Mouse (Mus musculus) cerebellum, adult 9-10 months (tissue): ENCODE measurements around the gene Kcna1.

Experiments used
- DNase-seq: peaks from one replicate; pipeline ENCODE4 v3.0.0; 2022

Kcna1 gene

GRCm38 (mm10) chr6:126646381-126646780 lies at the start of gene Kcna1:
Gene Kcna1, minus strand, starts transcription at chr6:126646384.
- no peak for DNase-seq

GRCm38 (mm10) chr6:126687120-126687519 lies 40.9 kb upstream of the Kcna1 start:
- no peak for DNase-seq

- DNase-seq = no peak
Observed at GRCm38 (mm10) chr6:126685135-126685534, 39.0 kb upstream of the Kcna1 start.

DNA sequence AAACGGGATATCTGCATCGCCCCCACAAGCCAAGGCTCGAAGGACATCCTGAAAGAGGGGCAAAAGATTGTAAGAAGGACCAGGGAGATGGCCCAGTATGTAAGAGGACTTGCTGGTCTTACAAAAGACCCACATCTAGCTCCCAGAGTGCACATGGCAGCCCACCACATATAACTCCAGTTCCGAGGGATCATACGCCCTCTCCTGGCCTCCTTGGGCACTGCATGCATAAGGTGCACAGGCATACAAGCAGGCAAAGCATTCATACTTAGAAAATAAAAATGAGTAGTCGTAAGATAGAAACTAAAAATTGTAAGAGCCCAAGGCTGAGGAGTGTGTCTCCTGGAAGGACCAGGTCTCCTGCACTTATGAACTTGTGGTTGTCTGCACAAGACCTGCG lies 32.8 kb upstream of the Kcna1 start:
- DNase-seq = peak; percentile 50

DNA sequence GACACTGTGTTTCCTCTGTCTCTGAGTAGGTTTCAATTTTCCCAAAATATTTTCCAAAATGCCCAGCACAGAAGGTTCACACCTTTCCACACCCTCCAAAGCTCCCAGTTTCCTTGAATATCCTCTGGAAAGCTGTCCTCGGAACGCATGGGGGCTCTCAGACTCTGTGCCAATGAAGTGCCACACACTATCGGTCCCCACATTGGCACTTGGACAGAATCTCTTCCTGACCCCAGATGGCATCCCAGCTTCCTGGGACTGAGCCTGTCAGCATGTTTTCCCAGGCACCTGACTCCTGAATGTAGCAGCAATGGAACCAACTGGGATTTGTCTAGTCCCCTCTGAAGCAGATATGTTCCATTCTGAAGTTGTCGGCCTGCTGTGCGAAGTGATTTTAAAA lies 20.8 kb upstream of the Kcna1 start:
- DNase-seq = peak; percentile 84

DNA sequence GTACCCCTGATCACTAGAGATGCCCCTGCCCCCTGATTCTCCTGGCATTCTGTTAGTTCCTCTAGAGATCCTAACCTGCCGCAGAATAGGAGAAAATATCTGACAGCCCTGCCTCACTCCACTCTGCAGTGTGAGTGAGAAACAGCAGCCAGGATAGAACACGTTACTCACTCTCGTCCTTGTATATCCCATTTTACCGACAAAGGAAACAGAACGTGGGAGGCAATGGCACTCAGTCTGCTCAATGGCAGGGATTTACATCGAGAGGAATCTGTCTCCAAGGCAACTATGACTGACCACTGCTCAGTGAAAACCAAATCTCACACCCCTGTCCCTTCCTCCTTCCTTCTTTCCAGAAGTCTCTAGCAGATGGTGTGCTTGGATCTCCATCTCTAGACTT lies 19.9 kb upstream of the Kcna1 start:
- no peak for DNase-seq

GRCm38 (mm10) chr6:126664569-126664968 lies 18.4 kb upstream of the Kcna1 start:
- DNase-seq = no peak

- no peak for DNase-seq
Observed at GRCm38 (mm10) chr6:126657646-126658394, 11.6 kb upstream of the Kcna1 start.

- DNase-seq = no peak
Observed at GRCm38 (mm10) chr6:126653561-126653960, 7.4 kb upstream of the Kcna1 start.

DNA sequence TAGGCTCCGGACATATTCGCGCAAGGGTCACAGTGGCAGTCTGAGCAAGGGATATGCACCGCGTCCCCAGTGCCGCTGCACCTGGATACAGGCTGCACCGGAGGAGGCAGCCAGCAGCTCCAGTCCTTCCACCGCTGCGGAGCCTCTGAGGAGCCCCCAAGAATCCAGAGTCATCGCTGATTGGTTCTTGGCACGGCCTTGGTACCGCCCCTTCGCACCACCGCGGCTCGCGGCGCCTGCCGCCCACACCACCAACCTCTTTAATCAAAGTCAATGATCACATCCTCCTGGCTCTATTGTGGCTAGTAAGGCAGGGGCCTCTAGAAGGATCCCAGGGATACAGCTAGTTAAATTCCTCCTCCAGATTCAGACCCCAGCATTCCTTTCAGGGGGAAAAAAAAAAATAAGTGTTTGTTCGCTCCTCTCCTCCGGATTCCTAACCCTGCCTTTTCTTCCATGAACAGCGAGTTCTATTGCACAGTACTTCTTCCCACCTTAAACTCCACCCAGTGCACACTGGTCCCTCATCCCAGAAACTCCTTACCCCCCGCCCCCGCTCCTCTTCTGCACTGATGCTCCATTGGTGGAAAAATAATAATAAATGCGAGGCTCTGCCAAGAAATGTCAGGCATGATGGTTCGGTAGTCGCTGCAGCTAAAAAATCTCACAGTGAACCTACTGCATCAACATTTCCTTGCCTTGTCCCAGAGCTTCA lies 383 bp downstream of the Kcna1 start:
- peak; percentile 87 for DNase-seq

GRCm38 (mm10) chr6:126645044-126645541 lies 1.1 kb downstream of the Kcna1 start:
- DNase-seq = peak; percentile 85

DNA sequence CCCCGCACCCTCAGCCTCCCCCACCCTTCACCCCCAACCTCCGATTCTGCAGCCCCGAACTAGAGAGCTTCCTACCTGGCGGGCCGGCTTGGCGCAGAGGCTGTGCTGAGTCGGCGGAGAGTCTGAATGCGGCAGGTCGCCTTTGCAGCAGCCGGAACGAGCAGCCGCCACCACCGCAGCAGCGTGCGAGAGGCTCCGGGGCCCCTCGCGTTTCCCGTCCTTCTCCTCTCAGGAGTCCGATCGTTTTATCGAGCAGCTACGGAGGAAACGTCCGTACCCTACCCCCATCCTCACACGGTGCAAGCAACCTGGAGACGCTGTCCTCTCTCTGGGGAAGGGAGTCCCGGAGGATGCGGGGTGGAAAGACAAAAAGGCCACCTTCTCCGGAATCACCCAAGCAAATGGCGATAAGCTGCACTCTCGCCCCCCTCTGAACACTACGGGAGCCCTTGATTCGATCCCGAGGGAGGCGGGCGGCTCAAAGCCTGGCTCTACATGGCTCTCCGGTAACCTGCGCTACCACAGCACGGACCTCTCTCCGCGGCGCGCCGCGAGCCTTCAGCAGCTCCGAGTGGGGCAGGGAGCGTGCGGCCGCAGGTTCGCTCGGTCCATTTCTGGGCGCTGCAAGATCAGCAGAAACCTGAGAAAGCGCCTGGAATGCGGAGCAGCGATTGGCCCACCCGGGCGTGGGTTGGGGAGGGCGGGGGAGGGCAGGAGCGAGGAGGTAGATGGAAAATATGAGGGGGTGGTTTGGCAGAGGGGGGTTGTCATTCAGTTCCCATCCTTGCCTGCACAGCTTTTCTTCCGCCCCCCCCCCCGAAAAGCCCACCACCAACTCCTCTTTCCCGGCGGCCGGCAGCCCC lies 1.8 kb downstream of the Kcna1 start:
- peak; percentile 85 for DNase-seq

GRCm38 (mm10) chr6:126643341-126644055 lies 2.7 kb downstream of the Kcna1 start:
- DNase-seq = peak; percentile 75

DNA sequence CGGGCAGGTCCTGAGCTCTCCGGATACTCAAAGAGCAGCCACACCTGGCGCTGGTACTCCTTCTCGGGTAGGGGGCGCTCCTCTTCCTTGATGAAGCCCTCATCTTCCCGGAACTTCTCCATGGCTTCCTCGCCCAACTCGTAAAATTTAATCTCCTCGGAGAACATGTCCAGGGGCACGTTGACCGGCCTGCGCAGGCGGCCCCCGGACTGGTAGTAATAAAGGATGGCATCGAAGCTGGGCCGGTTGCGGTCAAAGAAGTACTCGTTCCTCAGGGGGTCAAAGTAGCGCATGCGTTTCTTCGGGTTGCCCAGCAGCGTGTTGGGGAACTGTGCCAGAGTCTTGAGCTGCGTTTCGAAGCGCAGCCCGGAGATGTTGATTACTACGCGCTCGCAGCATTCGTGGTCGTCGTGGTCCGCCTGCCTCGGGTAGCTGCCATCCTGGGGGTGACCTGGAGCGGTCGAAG lies 3.3 kb downstream of the Kcna1 start:
- peak; percentile 87 for DNase-seq

- no peak for DNase-seq
Observed at GRCm38 (mm10) chr6:126628451-126628850, 17.7 kb downstream of the Kcna1 start.

GRCm38 (mm10) chr6:126618455-126618854 lies 27.7 kb downstream of the Kcna1 start:
- DNase-seq = no peak

DNA sequence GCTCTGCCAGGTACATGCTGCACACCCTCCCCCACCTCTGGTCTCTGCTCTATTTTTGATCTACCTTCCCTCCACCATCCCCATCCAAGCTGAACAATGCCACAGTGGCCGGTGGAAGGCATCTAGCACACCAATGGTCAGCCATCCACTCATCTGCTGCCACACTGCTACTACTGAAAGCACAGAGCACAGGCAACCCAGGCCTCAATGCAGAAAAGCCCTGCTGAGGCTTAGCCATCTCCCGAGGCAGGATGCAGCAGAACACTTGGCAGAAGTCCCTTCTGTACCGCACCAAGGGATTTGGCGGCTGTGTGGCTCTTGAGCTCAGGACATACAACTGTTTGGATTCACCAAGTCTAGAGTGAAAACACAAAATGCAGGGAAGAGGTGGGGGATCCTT lies 35.4 kb downstream of the Kcna1 start:
- peak; percentile 72 for DNase-seq

GRCm38 (mm10) chr6:126609193-126609947 lies 36.8 kb downstream of the Kcna1 start:
- no peak for DNase-seq

- DNase-seq = peak; percentile 76
Observed at GRCm38 (mm10) chr6:126601843-126602326, 44.3 kb downstream of the Kcna1 start.

DNA sequence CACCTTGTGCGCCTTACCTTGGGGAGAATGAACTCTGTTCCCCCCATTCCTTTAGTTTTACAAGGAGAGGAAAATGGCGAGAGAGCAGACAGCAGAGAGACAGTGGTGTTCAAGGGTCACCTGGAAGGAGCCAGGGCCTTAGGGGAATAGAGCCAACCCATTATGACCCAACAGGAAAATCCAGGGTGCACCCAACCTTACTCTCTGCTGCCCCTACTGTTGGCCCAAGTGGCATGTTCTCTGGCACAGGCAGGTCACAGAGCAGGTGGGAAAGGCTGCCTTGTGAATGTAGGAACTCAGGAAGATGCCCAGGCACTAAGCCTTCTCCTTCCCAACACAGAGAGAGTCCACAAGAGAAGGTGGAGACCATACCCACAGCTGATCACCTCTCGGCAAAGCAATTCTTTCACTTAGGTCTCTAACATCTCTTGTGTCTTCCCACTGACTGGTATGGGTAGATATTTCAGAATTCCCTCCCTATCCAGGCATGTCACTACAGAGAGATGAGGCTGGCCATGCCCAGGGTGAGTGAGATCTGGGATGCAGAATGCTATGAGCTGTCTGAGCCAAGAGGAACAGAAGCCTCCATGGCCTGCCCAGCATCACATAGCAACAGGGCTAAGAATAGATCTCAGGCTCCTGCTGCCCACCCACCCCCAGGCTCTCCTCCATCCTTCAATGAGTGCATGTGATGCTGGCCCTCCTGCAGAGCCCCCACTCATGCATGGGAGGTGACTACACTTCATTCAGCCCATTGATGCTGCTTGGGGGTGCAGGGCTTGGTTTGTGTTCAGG lies 46.8 kb downstream of the Kcna1 start:
- peak; percentile 83 for DNase-seq

DNA sequence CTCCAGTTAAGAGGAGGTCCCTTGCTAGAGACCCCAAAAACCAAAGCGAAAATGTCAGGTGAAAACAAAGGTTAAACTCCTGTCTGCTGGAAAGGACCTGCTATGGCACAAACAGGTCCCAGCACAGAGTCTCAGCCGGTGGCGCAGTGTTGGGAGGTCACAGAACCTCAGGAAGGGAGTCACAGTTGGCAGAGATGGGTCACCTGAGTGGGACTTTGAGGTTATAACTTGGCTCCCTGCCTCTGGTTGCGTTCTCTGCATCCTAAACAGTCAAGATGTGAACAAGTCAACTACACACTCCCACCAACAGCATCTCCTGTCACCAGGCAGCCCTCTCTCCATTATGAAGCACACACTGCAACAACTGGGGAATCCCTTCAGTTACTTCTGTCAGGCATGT lies 48.4 kb downstream of the Kcna1 start:
- no peak for DNase-seq
